Mouse (Mus musculus) layer of hippocampus, adult 2 months (tissue): Measurements from ENCODE around the gene Man2b1. TPM values are rescaled to one million over a fixed set of nuclear protein-coding genes. Genes with fewer than 3 reads are reported as not detected.
"Not testable (repeated sequence)": the region's sequence is repeated elsewhere in the genome, so short reads cannot be mapped to it uniquely, and the experiment has no call there.

Experiments used
- DNase-seq, 2 experiments: peaks; one replicate each; pipeline ENCODE4 v3.0.0; 2022; ENCODE audit warnings: low spot score in 2 of 2
- H3K27ac ChIP-seq: fragments of 200-600 bp; 2 replicates; pipeline ENCODE4 v1.8.1; 2022
- H3K4me3 ChIP-seq: fragments of 200-600 bp; 2 replicates; pipeline ENCODE4 v1.8.1; 2022; ENCODE audit warnings: mild to moderate bottlenecking
- CTCF ChIP-seq: fragments of 200-600 bp; conservative IDR thresholded peaks from 2 replicates; pipeline ENCODE4 v1.8.1; 2022; ENCODE audit warnings: antibody characterized with exemption, mild to moderate bottlenecking, moderate library complexity
- total RNA-seq, 2 experiments: library from RNA; stranded (reverse); gene quantifications; 2 replicates each; pipeline ENCODE4 v1.2.3; 2021

Gene Man2b1
- total RNA-seq, 2 experiments from 2014 or later: 32.9 to 37.5 TPM

DNA sequence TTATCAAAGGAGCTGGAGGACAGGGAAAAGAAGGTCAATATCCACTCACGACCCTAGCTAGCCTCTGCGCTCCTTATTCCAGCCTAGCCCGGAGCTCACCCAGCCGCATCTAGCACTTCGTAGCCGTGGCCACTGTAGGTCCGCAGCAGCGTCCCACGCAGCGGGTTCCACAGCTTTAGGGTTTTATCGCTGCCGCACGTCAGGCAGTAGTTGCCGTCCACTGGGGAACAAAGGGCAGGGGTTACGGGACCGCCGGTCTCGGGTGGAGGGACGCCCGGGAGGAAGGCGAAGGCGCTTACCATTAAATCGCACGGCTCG, 2.9 kb upstream of the Man2b1 start:
- no peak for DNase-seq
- no peak for TF ChIP-seq CTCF
- H3K4me3 ChIP-seq: peak overlapping the region; percentile 94
- H3K27ac ChIP-seq: peak overlapping the region; percentile 95

DNA sequence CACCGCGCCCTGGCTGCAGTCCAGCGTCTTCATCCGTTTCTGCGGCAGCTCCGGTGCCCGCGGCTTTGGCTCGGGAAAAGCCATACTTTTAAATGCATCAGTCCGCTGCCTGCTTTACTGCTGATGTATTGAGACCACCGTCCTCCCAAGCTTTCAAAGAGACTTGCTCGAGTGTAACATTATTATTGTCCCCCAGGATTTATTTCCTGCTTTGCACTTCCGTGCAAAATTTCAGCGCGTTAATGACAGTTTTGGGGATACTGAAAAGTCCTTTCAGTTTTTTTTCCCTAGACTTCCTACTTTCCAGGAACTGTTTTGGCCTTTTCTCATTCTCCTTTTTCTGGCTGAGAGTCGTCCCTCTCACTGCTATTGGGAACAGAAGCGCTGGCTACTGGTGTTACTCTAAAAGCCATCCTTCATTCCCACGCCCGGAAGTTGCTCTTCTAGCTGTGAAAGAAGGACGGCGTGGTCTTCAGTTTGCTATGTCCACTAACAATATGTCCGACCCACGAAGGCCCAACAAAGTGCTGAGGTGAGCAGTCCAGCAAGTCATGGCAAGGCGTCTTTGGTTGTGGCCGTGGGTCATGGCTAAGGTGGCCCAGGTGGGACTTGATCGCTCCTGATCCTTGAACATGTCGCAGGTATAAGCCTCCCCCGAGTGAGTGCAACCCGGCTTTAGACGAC, 2.4 kb upstream of the Man2b1 start, which contains the start of gene Wdr83os:
Gene Wdr83os (plus strand): TSS at position 209 of the 684 bp plus-strand sequence.
- TF ChIP-seq CTCF: no peak
- Histone ChIP-seq H3K27ac (peak within 1 kb of the TSS; percentile 95), H3K4me3 (peak within 1 kb of the TSS; percentile 94)
- DNase-seq: peak in 1 of 2 experiments; percentile 57

DNA sequence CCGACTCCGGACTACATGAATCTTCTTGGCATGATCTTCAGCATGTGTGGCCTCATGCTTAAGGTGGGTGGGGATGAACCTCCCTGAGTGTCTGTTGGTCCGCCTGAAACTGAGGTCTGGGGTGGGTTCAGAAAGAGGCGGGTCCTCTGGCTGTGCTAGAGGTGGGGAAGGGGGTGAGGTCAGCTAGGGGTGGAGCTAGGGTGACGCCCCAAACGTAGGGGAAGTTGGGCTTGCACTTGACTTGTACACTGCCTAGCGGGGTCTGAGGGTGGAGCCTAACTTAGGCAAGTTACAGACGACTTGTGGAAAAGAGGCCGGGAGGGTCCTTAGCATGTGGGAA, 1.9 kb upstream of the Man2b1 start, which contains the start of gene Wdr83:
Gene Wdr83 (minus strand): TSS at position 91 of the 340 bp plus-strand sequence.
- H3K27ac ChIP-seq: peak within 1 kb of the TSS; percentile 95
- H3K4me3 ChIP-seq: peak within 1 kb of the TSS; percentile 94
- DNase-seq: no peak
- TF ChIP-seq CTCF: no peak

DNA sequence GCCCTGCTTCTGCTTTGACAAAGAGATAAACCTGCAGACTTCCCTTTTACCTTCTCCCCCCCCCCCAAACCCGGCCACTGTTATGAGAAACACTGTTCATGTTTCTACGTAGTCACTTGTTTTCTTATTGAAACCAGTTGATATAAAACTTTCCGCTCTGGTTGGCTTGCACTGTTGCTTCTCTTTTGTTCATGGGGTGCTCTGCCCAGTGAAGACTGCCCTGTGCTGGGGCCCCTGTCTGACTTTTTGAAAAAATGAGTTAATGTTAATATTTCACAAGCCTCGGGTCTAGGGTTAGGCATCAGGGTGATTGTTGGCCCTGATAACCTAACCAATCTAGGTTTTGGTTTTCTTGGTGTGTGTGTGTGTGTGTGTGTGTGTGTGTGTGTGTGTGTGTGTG, 901 bp upstream of the Man2b1 start:
- H3K4me3 ChIP-seq, DNase-seq, H3K27ac ChIP-seq: not testable (repeated sequence)

DNA sequence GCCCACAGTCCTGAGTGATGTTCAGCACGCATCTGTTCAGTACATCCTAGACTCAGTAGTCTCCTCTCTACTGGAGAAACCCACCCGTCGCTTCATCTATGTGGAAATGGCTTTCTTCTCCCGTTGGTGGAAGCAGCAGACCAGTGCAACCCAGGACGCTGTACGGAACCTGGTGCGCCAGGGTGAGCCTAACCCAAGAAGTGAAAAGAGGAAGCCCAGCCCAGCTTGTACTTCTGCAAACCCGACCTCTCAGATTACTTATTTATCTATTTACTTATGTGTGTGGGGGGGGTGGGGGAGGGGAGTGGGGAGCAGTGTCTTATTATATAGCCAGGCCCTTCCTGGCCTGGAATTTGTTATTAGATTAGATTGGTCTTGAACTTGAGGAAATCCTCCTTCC, 1.6 kb downstream of the Man2b1 start:
- DNase-seq: no peak
- H3K4me3 ChIP-seq: no peak overlapping the region
- TF ChIP-seq CTCF: no peak
- H3K27ac ChIP-seq: no peak overlapping the region

DNA sequence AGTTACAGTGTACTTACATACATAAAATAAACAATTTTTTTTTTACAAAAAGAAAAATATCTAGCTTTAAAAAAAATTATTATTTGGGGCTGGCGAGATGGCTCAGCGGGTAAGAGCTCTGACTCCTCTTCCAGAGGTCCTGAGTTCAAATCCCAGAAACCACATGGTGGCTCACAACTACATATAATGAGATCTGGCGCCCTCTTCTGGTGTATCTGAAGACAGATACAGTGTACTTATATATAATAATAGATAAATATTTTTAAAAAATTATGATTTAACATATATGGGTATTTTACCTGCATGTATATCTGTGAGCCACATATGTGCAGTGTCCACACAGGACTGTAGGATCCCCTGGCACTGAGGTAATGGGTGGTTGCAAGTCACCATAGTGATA, 3.2 kb downstream of the Man2b1 start:
- no peak for DNase-seq
- peak; percentile 66 for TF ChIP-seq CTCF
- Histone ChIP-seq H3K27ac (no peak overlapping the region), H3K4me3 (no peak overlapping the region)

DNA sequence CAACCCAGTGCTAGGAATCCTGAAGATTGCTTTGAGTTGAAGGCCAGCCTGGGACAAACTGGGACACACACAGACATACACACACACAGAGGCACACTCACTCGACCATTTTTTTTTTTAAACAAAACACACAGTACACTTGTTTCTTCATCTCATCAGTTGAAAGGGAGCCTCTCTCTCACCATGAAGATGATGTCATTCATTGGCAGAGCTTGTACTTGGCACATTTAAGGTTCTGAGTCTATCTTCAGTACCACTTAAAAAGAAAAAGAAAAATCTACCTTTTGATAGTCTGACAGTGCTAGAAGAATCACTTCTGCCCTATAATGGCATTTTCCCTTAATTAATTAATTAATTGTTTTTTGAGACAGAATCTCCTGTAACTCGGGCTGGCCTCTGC, 5.7 kb downstream of the Man2b1 start:
- no peak for TF ChIP-seq CTCF

DNA sequence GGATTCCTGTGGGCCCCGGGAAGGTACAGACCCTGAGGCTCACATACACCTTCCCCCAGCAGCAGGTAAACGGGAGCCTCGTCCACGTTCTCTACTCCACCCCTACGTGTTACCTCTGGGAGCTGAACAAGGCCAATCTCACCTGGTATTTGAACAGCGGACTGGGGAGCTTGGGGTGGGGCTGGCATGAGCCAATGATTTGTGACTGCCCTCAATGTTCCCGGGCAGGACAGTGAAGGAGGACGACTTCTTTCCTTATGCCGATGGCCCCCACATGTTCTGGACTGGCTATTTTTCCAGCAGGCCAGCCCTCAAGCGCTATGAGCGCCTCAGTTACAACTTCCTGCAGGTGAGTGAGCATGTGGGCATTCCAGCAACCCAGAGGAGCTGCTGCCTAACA, 7.8 kb downstream of the Man2b1 start:
- TF ChIP-seq CTCF: no peak
- H3K4me3 ChIP-seq: no peak overlapping the region
- no peak overlapping the region for H3K27ac ChIP-seq
- no peak for DNase-seq

More for the DNA sequence above, 5.7 kb downstream of the Man2b1 start:
- Histone ChIP-seq H3K4me3 (no peak overlapping the region), H3K27ac (no peak overlapping the region)
- no peak for DNase-seq

DNA sequence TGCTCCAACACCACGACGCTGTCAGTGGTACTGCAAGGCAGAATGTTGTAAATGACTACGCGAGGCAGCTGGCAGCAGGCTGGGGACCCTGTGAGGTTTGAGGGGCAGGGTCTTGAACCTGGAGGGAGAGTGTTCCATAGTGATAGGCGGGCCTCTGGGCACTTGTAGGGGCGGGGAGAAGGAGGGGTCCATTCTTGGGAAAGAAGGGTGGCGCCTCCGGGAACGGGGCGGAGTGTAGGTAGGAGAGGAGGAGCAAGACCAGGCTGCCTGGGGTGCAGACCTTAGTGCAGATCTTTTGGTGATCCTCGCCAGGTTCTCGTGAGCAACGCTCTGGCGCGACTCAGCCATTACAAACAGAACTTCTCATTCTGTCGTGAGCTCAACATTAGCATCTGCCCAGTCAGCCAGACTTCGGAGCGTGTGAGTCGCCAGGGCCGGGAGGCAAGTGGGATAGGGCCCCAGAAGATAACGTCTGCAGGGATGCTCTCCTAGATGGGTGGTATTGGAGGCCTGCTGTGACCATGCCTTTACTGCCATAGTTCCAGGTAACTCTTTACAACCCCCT, 8.5 kb downstream of the Man2b1 start:
- no peak overlapping the region for H3K27ac ChIP-seq
- no peak for DNase-seq
- peak overlapping the region; percentile 5; the same call in 1 of the 2 replicates for H3K4me3 ChIP-seq
- no peak for TF ChIP-seq CTCF

DNA sequence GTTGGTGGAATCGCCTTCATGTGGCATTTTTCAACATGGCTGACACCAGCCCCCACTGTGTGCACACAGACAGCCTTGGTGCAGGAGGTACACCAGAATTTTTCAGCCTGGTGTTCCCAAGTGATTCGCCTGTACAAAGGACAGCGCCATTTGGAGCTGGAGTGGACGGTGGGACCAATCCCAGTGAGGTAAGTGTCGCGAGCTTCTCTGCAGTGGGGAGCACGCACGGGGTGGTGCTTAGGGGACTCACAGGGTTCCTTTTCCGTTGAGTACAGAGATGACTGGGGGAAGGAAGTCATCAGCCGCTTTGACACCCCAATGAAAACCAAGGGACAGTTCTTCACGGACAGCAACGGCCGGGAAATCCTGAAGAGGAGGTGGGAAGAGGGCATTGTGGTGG, 12.0 kb downstream of the Man2b1 start:
- no peak for DNase-seq
- no peak for TF ChIP-seq CTCF
- Histone ChIP-seq H3K27ac (no peak overlapping the region), H3K4me3 (no peak overlapping the region)

DNA sequence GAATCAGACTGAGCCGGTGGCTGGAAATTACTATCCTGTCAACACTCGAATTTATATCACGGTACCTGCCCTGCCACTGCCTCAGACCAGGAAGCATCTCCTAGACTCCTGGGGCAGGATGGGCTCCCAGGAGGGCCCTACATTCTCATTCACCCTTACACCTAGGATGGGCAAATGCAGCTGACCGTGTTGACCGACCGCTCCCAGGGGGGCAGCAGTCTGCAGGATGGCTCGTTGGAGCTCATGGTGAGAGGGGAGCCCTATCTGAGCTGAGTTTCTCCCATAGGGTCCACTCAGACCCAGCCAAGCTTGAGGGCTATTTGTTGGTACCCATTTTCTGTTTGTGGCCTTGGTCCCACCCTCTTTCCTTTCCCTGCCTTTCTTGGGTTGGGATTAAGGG, 12.5 kb downstream of the Man2b1 start:
- no peak overlapping the region for H3K4me3 ChIP-seq
- DNase-seq: no peak
- no peak overlapping the region for H3K27ac ChIP-seq
- TF ChIP-seq CTCF: no peak

DNA sequence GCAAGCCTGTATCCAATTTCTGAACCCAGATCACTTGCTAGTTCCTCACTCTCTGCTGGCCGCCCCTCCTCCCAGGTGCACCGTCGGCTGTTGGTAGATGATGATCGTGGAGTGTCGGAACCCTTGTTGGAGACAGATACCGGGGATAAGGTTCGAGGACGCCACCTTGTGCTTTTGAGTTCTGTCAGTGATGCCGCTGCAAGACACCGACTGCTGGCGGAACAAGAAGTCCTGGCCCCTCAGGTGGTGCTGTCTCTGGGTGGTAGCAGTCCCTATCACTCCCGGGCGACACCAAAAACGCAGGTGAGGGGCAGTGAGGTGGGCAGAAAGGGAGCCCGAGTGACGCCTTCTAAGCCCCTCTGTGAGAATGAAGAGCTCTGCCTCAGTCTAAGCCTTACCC, 13.1 kb downstream of the Man2b1 start:
- no peak for TF ChIP-seq CTCF
- no peak overlapping the region for H3K27ac ChIP-seq
- no peak overlapping the region for H3K4me3 ChIP-seq
- no peak for DNase-seq

DNA sequence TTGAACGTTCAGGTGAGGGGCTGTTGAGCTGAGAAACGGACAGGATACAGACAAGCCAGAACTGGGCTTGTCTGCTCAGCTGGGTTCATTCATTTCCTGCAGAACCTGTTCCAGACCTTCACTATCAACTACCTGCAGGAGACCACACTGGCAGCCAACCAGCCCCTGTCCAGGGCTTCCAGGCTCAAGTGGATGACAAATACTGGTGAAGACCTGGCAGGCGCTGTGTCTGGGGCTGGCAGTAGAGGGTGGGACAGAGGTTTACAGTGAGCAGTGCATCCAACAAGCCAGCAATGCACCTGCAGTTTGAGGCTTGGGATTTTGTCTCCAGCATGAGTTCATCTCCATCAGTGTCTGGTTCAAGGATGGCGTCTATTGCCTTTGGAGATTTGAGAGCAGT, 13.8 kb downstream of the Man2b1 start:
- no peak for TF ChIP-seq CTCF
- no peak for DNase-seq
- Histone ChIP-seq H3K4me3 (no peak overlapping the region), H3K27ac (no peak overlapping the region)

DNA sequence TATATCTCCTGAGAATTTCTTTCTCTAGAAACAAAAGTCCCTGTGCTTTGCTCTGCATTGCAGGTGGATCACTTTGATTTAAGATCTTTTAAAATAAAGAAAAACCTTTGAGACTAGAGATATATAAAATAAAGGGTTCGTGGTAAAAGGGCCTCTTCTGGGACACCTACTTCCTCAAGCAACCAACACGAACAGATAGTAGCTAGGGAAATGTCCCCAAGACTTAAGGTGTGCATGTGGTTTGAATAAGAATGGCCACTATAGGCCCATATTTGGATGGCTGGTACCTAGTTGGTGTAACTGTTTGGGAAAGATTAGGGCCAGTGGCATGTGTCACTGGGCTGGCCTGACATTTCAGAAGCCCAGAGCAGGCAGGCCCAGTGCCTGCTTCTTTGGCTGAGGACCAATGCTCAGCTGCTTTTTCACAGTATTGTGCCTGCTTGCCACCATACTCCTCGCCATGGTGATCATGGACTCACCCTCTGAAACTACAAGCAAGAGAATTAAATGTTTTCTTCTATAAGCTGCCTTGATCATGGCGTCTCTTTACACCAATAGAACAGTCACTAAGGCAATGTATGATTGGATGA, 17.1 kb downstream of the Man2b1 start:
- H3K4me3 ChIP-seq: no peak overlapping the region
- no peak overlapping the region for H3K27ac ChIP-seq
- DNase-seq: no peak
- no peak for TF ChIP-seq CTCF
